Mouse (Mus musculus): ENCODE measurements around the gene Htt.

- TF ChIP-seq CTCF (IDR thresholded peaks at IDR 0.05; ENCODE audit: low read depth, low read length) = no peak
- no peak for TF ChIP-seq POLR2A (IDR thresholded peaks at IDR 0.05; ENCODE audit: extremely low read depth, insufficient read depth, low read length)
These were observed 163.0 kb downstream of the Htt start for GRCm38 (mm10) chr5:34924519-34924918.

Measured in liver, adult 2 months (tissue).